Mouse (Mus musculus): ENCODE data around the gene Hoxa9.
A peak's percentile ranks its signal among the peaks of the same experiment; 100 is the strongest.

Hoxa9 gene

GRCm38 (mm10) chr6:52202362-52203120 is 28.3 kb downstream of the Hoxa9 start:
- DNase-seq (ENCODE audit: low read depth, low spot score), result no peak
- H3K36me3 ChIP-seq (ENCODE audit: control insufficient read depth, insufficient read depth, low read length, poor library complexity, severe bottlenecking), result no peaks in the 10 kb centered on the region
- no peaks in the 10 kb centered on the region for H3K27me3 ChIP-seq (ENCODE audit: control insufficient read depth, insufficient read depth, low read length, poor library complexity, severe bottlenecking)

- H3K27me3 ChIP-seq (ENCODE audit: control insufficient read depth, insufficient read depth, low read length, poor library complexity, severe bottlenecking), result no peaks in the 10 kb centered on the region
- H3K36me3 ChIP-seq (ENCODE audit: control insufficient read depth, insufficient read depth, low read length, poor library complexity, severe bottlenecking), result no peaks in the 10 kb centered on the region
- DNase-seq (ENCODE audit: low read depth, low spot score), result no peak
Measured at GRCm38 (mm10) chr6:52201269-52201668, 29.6 kb downstream of the Hoxa9 start.

GRCm38 (mm10) chr6:52200751-52201250 is 30.1 kb downstream of the Hoxa9 start:
- no peaks in the 10 kb centered on the region for H3K36me3 ChIP-seq (ENCODE audit: control insufficient read depth, insufficient read depth, low read length, poor library complexity, severe bottlenecking)

GRCm38 (mm10) chr6:52200073-52200750 is 30.7 kb downstream of the Hoxa9 start:
- no peak for DNase-seq (ENCODE audit: low read depth, low spot score)
- Histone ChIP-seq H3K27me3 (ENCODE audit: control insufficient read depth, insufficient read depth, low read length, poor library complexity, severe bottlenecking) (no peaks in the 10 kb centered on the region), H3K36me3 (ENCODE audit: control insufficient read depth, insufficient read depth, low read length, poor library complexity, severe bottlenecking) (no peaks in the 10 kb centered on the region)

More at GRCm38 (mm10) chr6:52200751-52201250, 30.1 kb downstream of the Hoxa9 start:
- DNase-seq (ENCODE audit: low read depth, low spot score), result no peak
- no peaks in the 10 kb centered on the region for H3K27me3 ChIP-seq (ENCODE audit: control insufficient read depth, insufficient read depth, low read length, poor library complexity, severe bottlenecking)

GRCm38 (mm10) chr6:52197271-52197670 is 33.6 kb downstream of the Hoxa9 start:
- DNase-seq (ENCODE audit: low read depth, low spot score), result no peak
- Histone ChIP-seq H3K27me3 (ENCODE audit: control insufficient read depth, insufficient read depth, low read length, poor library complexity, severe bottlenecking) (no peaks in the 10 kb centered on the region), H3K36me3 (ENCODE audit: control insufficient read depth, insufficient read depth, low read length, poor library complexity, severe bottlenecking) (no peaks in the 10 kb centered on the region)

- no peaks in the 10 kb centered on the region for H3K36me3 ChIP-seq (ENCODE audit: control insufficient read depth, insufficient read depth, low read length, poor library complexity, severe bottlenecking)
- DNase-seq (ENCODE audit: low read depth, low spot score), result no peak
- no peaks in the 10 kb centered on the region for H3K27me3 ChIP-seq (ENCODE audit: control insufficient read depth, insufficient read depth, low read length, poor library complexity, severe bottlenecking)
Measured at GRCm38 (mm10) chr6:52196811-52197210, 34.1 kb downstream of the Hoxa9 start.

GRCm38 (mm10) chr6:52194690-52195089 is 36.2 kb downstream of the Hoxa9 start:
- Histone ChIP-seq H3K27me3 (ENCODE audit: control insufficient read depth, insufficient read depth, low read length, poor library complexity, severe bottlenecking) (no peaks in the 10 kb centered on the region), H3K36me3 (ENCODE audit: control insufficient read depth, insufficient read depth, low read length, poor library complexity, severe bottlenecking) (no peaks in the 10 kb centered on the region)
- no peak for DNase-seq (ENCODE audit: low read depth, low spot score)

GRCm38 (mm10) chr6:52191860-52192550 is 38.9 kb downstream of the Hoxa9 start:
- DNase-seq (ENCODE audit: low read depth, low spot score), result peak; percentile 83
- Histone ChIP-seq H3K27me3 (ENCODE audit: control insufficient read depth, insufficient read depth, low read length, poor library complexity, severe bottlenecking) (no peaks in the 10 kb centered on the region), H3K36me3 (ENCODE audit: control insufficient read depth, insufficient read depth, low read length, poor library complexity, severe bottlenecking) (no peaks in the 10 kb centered on the region)

- Histone ChIP-seq H3K27me3 (ENCODE audit: control insufficient read depth, insufficient read depth, low read length, poor library complexity, severe bottlenecking) (no peaks in the 10 kb centered on the region), H3K36me3 (ENCODE audit: control insufficient read depth, insufficient read depth, low read length, poor library complexity, severe bottlenecking) (no peaks in the 10 kb centered on the region)
- no peak for DNase-seq (ENCODE audit: low read depth, low spot score)
Measured at GRCm38 (mm10) chr6:52190906-52191810, 39.7 kb downstream of the Hoxa9 start, which contains the start of gene Hoxa4. Hoxa4 (minus strand) TSS chr6:52191753.

GRCm38 (mm10) chr6:52190410-52190809 is 40.5 kb downstream of the Hoxa9 start:
- Histone ChIP-seq H3K36me3 (ENCODE audit: control insufficient read depth, insufficient read depth, low read length, poor library complexity, severe bottlenecking) (no peaks in the 10 kb centered on the region), H3K27me3 (ENCODE audit: control insufficient read depth, insufficient read depth, low read length, poor library complexity, severe bottlenecking) (no peaks in the 10 kb centered on the region)
- DNase-seq (ENCODE audit: low read depth, low spot score), result no peak

GRCm38 (mm10) chr6:52189909-52190308 is 41.0 kb downstream of the Hoxa9 start:
- Histone ChIP-seq H3K27me3 (ENCODE audit: control insufficient read depth, insufficient read depth, low read length, poor library complexity, severe bottlenecking) (no peaks in the 10 kb centered on the region), H3K36me3 (ENCODE audit: control insufficient read depth, insufficient read depth, low read length, poor library complexity, severe bottlenecking) (no peaks in the 10 kb centered on the region)
- DNase-seq (ENCODE audit: low read depth, low spot score), result no peak

- Histone ChIP-seq H3K27me3 (ENCODE audit: control insufficient read depth, insufficient read depth, low read length, poor library complexity, severe bottlenecking) (no peaks in the 10 kb centered on the region), H3K36me3 (ENCODE audit: control insufficient read depth, insufficient read depth, low read length, poor library complexity, severe bottlenecking) (no peaks in the 10 kb centered on the region)
- no peak for DNase-seq (ENCODE audit: low read depth, low spot score)
Measured at GRCm38 (mm10) chr6:52189172-52189591, 41.7 kb downstream of the Hoxa9 start.

GRCm38 (mm10) chr6:52186500-52186899 is 44.4 kb downstream of the Hoxa9 start:
- DNase-seq (ENCODE audit: low read depth, low spot score), result no peak
- no peaks in the 10 kb centered on the region for H3K27me3 ChIP-seq (ENCODE audit: control insufficient read depth, insufficient read depth, low read length, poor library complexity, severe bottlenecking)
- no peaks in the 10 kb centered on the region for H3K36me3 ChIP-seq (ENCODE audit: control insufficient read depth, insufficient read depth, low read length, poor library complexity, severe bottlenecking)

GRCm38 (mm10) chr6:52185834-52186233 is 45.1 kb downstream of the Hoxa9 start:
- no peaks in the 10 kb centered on the region for H3K36me3 ChIP-seq (ENCODE audit: control insufficient read depth, insufficient read depth, low read length, poor library complexity, severe bottlenecking)
- no peak for DNase-seq (ENCODE audit: low read depth, low spot score)
- no peaks in the 10 kb centered on the region for H3K27me3 ChIP-seq (ENCODE audit: control insufficient read depth, insufficient read depth, low read length, poor library complexity, severe bottlenecking)

Data from splenic B cell, adult 2 months (primary cell).